Mouse (Mus musculus): ENCODE results near the gene Vmo1.
"Not testable (repeated sequence)": the region's sequence is repeated elsewhere in the genome, so short reads cannot be mapped to it uniquely, and the experiment has no call there.

Gene Vmo1

GRCm38 (mm10) chr11:70514288-70514687 is at the start of gene Vmo1:
Vmo1 (minus strand) TSS chr11:70514616.
- in situ Hi-C loops (cut with MboI, MseI) = no loop called here

DNA sequence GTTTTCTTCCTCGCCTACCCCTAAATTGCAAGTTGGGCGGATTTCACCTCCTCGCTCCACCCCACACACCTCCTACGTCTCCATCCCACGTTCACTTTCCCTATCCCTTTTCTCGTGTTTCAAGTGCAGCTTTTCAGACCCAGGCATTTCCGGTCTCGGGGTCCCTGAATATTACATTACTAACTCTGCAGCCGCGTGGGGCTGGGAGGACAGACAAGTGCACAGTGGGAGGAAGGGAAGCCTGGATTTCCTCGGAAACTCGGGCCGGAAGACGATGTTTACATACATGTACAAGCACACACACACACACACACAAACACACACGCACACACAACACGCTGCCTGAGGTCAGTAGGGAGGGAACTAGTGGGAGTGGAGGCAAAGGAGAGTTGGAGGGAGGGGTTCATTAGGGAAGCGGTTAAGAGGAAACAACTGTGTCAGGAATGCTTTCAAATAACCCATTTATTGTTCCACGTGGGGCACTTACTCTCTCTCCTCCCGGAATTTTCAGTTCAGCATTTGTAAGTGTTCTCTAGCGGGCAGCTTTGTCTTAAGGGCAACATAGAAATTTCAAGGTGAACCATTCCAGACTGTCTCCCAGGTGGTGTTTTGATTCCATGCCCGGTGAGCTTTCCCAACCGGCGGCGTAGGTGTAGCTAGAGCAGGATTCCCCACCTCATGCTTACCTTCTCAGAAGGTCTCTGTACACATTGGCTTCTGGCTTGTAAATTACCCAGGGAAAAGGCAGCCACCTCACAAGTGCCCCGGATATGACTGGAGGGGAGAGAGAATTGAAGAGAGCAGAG is 49.3 kb upstream of the Vmo1 start:
- in situ Hi-C loops (cut with MboI, MseI) = no loop called here

- in situ Hi-C loops (cut with MboI, MseI) = no loop called here
These were observed 48.6 kb upstream of the Vmo1 start for GRCm38 (mm10) chr11:70562995-70563469.

DNA sequence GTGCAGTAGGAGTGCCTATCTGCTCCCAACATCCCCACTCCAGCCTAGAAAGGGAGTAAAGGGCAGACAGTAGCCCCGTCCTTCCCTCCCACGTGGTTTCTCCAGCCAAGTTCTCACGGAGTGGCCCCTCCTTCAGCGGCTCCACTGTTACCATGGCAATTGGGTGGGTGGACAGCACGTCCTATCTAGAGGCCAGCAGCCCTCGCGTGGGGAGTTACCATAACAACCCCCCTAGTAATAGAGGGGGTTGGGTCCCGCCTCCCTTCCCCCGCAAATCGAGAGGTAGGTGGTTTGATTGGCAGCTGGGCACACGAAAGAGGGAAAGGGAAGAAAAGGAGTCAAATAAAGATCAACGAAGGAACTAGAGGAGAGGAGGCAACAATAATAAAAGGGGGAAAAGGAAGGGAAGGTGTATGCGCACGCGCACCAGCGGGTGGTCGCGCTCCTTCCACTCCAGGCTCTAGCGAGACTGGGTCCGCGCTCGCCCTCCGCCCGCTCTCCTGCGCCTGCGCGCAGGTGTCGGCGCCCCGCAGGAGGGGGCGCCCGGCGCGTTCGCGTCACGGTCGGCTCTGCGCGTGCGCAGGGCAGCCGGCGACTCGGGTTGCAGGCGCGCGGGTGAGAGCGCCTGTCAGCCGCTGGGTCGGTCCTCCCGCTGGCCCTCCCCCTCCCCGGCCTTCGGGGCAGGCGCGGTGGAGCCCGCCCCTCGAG is 48.0 kb upstream of the Vmo1 start, which contains the start of gene Mink1:
TSS of gene Mink1 (plus strand) at position 595 of the 708 bp plus-strand sequence.
- in situ Hi-C loops (cut with MboI, MseI) = no loop called here

DNA sequence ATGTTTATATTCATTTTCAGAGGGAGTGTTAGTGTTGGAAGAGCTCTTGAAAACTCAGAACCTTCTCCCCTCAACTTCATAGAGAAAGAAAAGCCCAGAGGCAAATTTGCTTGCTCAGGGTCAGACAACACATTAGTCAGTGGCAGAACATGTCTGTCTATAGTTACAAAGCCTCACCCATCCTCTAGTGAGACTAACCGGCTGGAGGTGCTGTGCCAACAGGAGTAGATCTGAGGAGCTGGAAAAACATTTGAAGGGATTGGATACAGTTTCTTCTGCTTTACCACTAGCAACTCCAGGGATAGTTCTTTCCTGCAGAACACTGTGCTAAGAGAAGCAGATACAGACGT is 47.5 kb upstream of the Vmo1 start:
- in situ Hi-C loops (cut with MboI, MseI) = no loop called here

- in situ Hi-C loops (cut with MboI, MseI) = no loop called here
These were observed 43.1 kb upstream of the Vmo1 start for GRCm38 (mm10) chr11:70557545-70557944.

DNA sequence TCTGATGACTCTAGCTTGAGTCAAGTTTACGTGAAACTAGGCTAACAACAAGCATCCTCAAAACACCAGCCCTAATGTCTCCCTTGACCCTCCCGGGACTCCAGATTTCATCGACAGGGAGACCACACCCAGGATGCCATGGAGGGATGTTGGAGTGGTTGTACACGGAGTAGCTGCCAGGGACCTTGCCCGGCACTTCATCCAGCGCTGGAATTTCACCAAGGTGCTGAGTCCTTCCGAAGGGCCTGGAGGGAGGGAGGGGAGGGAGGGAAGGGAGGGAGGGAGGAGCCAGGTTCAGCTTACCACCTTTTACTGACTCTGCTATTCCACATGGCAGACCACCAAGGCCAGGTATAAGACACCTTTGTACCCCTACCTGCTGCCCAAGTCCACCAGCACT is 39.5 kb upstream of the Vmo1 start:
- in situ Hi-C loops (cut with MboI, MseI) = no loop called here

GRCm38 (mm10) chr11:70551526-70551925 is 37.1 kb upstream of the Vmo1 start:
- in situ Hi-C loops (cut with MboI, MseI) = no loop called here

GRCm38 (mm10) chr11:70544496-70544895 is 30.1 kb upstream of the Vmo1 start:
- in situ Hi-C loops (cut with MboI, MseI) = loop anchor here (5.0 kb wide), 1 partner anchor 63 kb away; no protein-coding TSS in a partner anchor

DNA sequence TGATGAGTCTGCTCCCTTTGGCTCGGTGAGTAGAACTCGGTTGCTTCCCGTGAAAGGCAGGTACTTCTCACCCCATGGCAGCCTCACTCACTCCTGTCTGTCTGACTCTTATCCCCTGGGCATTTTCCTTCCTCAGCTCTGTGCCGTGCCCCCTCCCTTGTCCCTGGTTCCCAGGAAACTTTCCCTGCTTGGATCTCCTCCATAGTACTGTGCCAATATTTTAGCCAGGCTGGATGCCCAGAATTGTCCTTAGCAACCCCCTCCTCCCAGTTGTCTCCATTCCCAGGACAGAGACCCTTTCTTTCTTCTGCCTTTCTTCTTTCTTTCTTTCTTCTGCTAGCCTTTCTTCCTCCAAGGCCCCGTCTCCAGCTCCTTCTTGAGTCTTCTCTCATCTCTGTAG is 27.0 kb upstream of the Vmo1 start:
- in situ Hi-C loops (cut with MboI, MseI) = loop anchor here (5.0 kb wide), 1 partner anchor 66 kb away; no protein-coding TSS in a partner anchor

DNA sequence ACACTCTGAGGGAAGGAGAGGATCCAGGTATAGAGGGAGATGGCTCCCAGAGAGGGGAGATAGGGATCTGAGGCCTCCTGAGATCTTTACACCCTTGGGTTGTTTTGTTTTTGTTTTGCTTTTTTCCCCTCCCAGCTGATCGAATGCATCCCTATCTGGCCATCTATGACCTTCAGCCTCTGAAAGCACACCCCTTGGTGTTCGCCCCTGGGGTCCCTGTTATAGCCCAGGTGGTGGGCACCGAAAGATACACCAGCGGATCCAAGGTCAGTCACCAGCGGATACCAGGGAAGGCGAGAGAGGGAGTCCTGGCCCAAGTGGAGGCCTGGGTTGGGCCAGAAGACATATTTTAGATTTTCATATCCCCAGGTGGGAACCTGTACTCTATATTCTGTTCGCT is 26.5 kb upstream of the Vmo1 start:
- in situ Hi-C loops (cut with MboI, MseI) = loop anchor here (5.0 kb wide), 1 partner anchor 66 kb away; no protein-coding TSS in a partner anchor

GRCm38 (mm10) chr11:70539877-70540587 is 25.6 kb upstream of the Vmo1 start, which contains the start of gene Pld2:
Pld2 (plus strand) TSS chr11:70540064.
- in situ Hi-C loops (cut with MboI, MseI) = loop anchor here (5.0 kb wide), 1 partner anchor 67 kb away; no protein-coding TSS in a partner anchor

DNA sequence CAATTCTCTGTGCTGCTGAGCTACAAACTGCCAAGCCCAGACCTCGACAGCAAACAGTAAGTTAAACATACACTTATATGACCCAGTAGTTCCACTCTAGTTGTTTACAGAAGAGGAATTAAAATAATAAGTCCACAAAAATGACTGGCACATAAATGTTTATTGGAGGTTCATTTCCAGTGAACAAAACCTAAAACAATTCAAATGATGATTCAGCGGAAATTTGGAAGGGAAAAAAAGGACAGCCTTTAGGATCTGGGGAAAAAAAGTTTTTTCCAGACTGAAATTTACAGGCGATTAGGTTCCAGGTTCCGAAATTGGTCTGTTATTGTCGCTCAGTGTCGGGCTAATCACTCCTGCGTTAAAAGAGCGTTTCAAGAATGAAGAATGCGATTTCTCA is 25.0 kb upstream of the Vmo1 start:
- in situ Hi-C loops (cut with MboI, MseI) = no loop called here

DNA sequence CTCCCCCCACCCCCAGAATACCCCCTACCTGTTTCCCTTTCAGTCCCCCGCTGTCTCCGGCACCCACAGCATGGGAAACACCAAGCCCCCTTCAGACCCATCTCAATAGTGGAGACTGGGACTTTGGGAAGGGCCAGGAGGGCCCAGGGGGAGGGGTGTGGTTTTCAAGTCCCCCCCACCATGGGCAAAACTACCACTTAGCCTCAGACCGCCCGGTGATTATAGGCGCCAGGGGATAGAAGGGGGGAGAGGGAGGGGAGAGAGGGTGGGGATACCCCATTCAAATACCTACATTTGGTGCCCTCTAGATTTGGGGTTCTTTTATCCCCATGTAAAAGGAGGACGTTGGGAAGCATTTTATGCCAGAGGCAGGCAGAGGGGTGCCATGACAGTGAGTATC is 18.4 kb upstream of the Vmo1 start, which contains the start of gene Gm40193:
TSS of gene Gm40193 (minus strand) at position 101 of the 400 bp plus-strand sequence.
- in situ Hi-C loops (cut with MboI, MseI) = no loop called here

GRCm38 (mm10) chr11:70531065-70531464 is 16.6 kb upstream of the Vmo1 start:
- in situ Hi-C loops (cut with MboI, MseI) = not testable (repeated sequence)

GRCm38 (mm10) chr11:70528610-70529009 is 14.2 kb upstream of the Vmo1 start:
- in situ Hi-C loops (cut with MboI, MseI) = no loop called here

DNA sequence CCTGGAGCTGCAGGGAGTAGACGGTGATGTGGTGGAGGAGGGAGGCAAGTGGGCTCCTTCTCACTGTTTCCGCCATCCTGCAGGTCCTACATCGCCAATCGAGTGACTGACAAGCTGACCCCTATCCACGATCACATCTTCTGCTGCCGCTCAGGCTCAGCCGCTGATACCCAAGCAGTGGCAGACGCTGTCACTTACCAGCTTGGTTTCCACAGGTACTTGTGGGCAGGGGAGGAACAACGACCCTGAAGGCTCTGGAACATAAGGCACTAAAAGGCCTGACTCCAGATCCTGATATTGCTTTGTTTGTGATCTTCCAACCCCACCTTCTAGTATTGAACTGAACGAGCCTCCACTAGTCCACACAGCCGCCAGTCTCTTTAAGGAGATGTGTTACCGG is 11.8 kb upstream of the Vmo1 start:
- in situ Hi-C loops (cut with MboI, MseI) = no loop called here

GRCm38 (mm10) chr11:70525726-70526125 is 11.3 kb upstream of the Vmo1 start:
- in situ Hi-C loops (cut with MboI, MseI) = no loop called here

DNA sequence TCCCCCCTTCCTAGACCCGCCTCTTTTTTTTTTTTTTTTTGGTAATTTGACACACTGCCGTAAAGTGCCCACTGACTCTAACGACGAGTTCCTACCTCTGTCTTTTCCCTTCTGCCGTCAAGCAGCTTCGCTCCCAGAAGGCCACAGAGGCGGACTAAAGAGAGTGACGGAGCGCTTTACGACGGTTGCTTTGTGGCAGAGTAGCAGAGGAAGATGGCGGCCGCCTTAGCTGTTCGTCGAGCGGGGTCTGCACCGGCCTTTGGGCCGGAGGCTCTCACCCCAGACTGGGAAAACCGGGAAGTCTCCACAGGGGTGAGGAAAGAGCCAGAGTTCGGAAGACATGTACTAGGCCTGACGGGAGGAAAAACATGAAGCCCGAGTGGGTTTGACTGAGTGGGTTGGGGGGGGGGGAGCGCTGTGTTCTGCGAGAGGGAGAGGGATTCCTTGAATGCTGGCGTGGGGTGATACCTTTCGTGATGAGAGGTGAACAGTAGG is 10.8 kb upstream of the Vmo1 start, which contains the start of gene Psmb6:
TSS of gene Psmb6 (plus strand) at position 184 of the 495 bp plus-strand sequence.
- in situ Hi-C loops (cut with MboI, MseI) = no loop called here

DNA sequence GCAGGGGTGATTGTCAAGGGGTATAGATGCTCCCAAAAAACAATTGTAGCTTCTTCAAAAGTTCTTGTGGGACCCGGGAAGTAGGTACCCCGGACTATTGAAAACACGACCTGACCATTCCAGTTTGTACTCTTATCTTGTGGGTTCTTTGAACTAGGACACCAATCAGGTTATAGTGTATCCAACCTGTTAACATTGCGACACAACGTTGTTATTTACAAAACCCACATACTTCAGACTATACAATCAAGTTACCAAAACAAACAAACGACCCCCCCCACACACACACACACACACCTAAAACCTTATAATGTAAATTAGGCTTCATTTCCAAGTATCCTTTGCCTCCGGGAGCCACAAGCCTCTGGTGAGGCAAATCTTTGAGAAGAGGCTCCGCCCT is 10.4 kb upstream of the Vmo1 start:
- in situ Hi-C loops (cut with MboI, MseI) = no loop called here

DNA sequence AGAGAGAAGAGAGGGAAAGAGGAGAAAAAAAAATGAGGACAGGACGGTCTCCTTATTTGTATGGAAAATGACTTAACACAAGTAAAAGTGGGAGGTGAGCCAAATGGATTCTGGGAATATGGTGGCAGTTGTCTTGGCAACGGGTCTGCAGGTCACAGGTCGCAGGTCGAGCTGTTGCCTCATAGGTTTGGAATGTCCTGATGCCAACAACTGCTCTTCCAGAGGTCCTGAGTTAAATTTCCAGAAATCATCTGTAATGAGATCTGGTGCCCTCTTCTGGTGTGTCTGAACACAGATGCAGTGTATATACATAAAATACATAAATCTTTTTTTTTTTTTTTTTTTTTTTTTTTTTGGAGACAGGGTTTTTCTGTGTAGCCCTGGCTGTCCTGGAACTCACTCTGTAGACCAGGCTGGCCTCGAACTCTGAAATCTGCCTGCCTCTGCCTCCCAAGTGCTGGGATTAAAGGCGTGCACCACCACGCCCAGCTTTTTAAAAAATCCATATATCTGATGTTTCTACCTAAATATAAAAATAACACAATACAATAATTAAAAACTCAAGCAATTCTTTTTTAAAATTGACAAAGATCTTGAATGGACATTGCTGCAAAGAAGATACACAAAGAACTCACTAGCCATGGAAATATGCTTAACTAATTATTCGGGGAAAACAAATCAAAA is 9.0 kb upstream of the Vmo1 start:
- in situ Hi-C loops (cut with MboI, MseI) = not testable (repeated sequence)
